Mouse (Mus musculus): ENCODE measurements around the gene Grik2. TPM values are rescaled to one million over a fixed set of nuclear protein-coding genes. Genes with fewer than 3 reads are reported as not detected.

The Grik2 gene
- 2.2 TPM for polyA plus RNA-seq (2014; fragmentation: Illumina TruSeq; extraction: RNeasy Lipid Tissue Mini Kit (QIAGEN cat#74804))

GRCm38 (mm10) chr10:49788381-49788906 lies at the start of gene Grik2:
Grik2 (minus strand) TSS chr10:49788766.

Data from ovary, adult 10 weeks (tissue).